Mouse (Mus musculus): Measurements from ENCODE around the gene Fmo9. TPM values are rescaled to one million over a fixed set of nuclear protein-coding genes. Genes with fewer than 3 reads are reported as not detected.

The Fmo9 gene
- polyA plus RNA-seq (2015; fragmentation: Nextera tagmentation; extraction: Ambion mirVana): not detected in 2 replicates

GRCm38 (mm10) chr1:166681745-166682144, at the start of gene Fmo9:
Gene Fmo9, minus strand, starts transcription at chr1:166681845.
- no peak within 1 kb of the TSS for H3K9ac ChIP-seq
- no peak for ATAC-seq
- no peak within 1 kb of the TSS for H3K4me3 ChIP-seq (replicated peaks)
- no peaks in the 10 kb centered on the region for H3K27me3 ChIP-seq (replicated peaks)
- 86% methylated on average over 1 of the region's 1 CpGs for WGBS
- no peak within 1 kb of the TSS for H3K4me2 ChIP-seq (replicated peaks)
- no peaks in the 10 kb centered on the region for H3K9me3 ChIP-seq
- no peaks in the 10 kb centered on the region for H3K4me1 ChIP-seq (replicated peaks)
- H3K36me3 ChIP-seq: no peaks in the 10 kb centered on the region
- no peak within 1 kb of the TSS for H3K27ac ChIP-seq

- no peaks in the 10 kb centered on the region for H3K9me3 ChIP-seq
- no peaks in the 10 kb centered on the region for H3K4me1 ChIP-seq (replicated peaks)
- H3K9ac ChIP-seq: no peak overlapping the region
- no peaks in the 10 kb centered on the region for H3K36me3 ChIP-seq
- no peak overlapping the region for H3K4me2 ChIP-seq (replicated peaks)
- WGBS: 64% methylated on average over 4 of the region's 4 CpGs
- H3K4me3 ChIP-seq (replicated peaks): no peak overlapping the region
- no peaks in the 10 kb centered on the region for H3K27me3 ChIP-seq (replicated peaks)
- ATAC-seq: no peak
- no peak overlapping the region for H3K27ac ChIP-seq
Measured at GRCm38 (mm10) chr1:166730886-166731285, 49.2 kb upstream of the Fmo9 start.

- Histone ChIP-seq H3K4me1 (replicated peaks) (no peaks in the 10 kb centered on the region), H3K4me3 (replicated peaks) (no peak overlapping the region), H3K27ac (no peak overlapping the region), H3K4me2 (replicated peaks) (no peak overlapping the region), H3K36me3 (no peaks in the 10 kb centered on the region), H3K27me3 (replicated peaks) (no peaks in the 10 kb centered on the region), H3K9ac (no peak overlapping the region), H3K9me3 (no peaks in the 10 kb centered on the region)
- WGBS: 55% methylated on average over 2 of the region's 2 CpGs
- no peak for ATAC-seq
Measured at GRCm38 (mm10) chr1:166730215-166730614, 48.6 kb upstream of the Fmo9 start.

GRCm38 (mm10) chr1:166710861-166711260, 29.2 kb upstream of the Fmo9 start:
- H3K4me1 ChIP-seq (replicated peaks): no peaks in the 10 kb centered on the region
- no peaks in the 10 kb centered on the region for H3K9me3 ChIP-seq
- no peaks in the 10 kb centered on the region for H3K36me3 ChIP-seq
- no peak overlapping the region for H3K4me2 ChIP-seq (replicated peaks)
- WGBS: 92% methylated on average over 7 of the region's 7 CpGs
- no peaks in the 10 kb centered on the region for H3K27me3 ChIP-seq (replicated peaks)
- H3K27ac ChIP-seq: no peak overlapping the region
- H3K9ac ChIP-seq: no peak overlapping the region
- no peak for ATAC-seq
- H3K4me3 ChIP-seq (replicated peaks): no peak overlapping the region

- H3K9ac ChIP-seq: no peak overlapping the region
- no peak overlapping the region for H3K27ac ChIP-seq
- H3K4me3 ChIP-seq (replicated peaks): no peak overlapping the region
- no peaks in the 10 kb centered on the region for H3K9me3 ChIP-seq
- H3K36me3 ChIP-seq: no peaks in the 10 kb centered on the region
- no peak for ATAC-seq
- no peaks in the 10 kb centered on the region for H3K4me1 ChIP-seq (replicated peaks)
- WGBS: 59% methylated on average over 10 of the region's 10 CpGs
- H3K27me3 ChIP-seq (replicated peaks): no peaks in the 10 kb centered on the region
- H3K4me2 ChIP-seq (replicated peaks): no peak overlapping the region
Measured at GRCm38 (mm10) chr1:166702270-166702912, 20.7 kb upstream of the Fmo9 start.

- Histone ChIP-seq H3K27ac (no peak overlapping the region), H3K4me3 (replicated peaks) (no peak overlapping the region), H3K4me2 (replicated peaks) (no peak overlapping the region), H3K4me1 (replicated peaks) (no peaks in the 10 kb centered on the region), H3K27me3 (replicated peaks) (no peaks in the 10 kb centered on the region), H3K36me3 (no peaks in the 10 kb centered on the region), H3K9ac (no peak overlapping the region), H3K9me3 (no peaks in the 10 kb centered on the region)
- WGBS: 86% methylated on average over 5 of the region's 5 CpGs
- ATAC-seq: no peak
Measured at GRCm38 (mm10) chr1:166669264-166669663, 12.4 kb downstream of the Fmo9 start.

- no peaks in the 10 kb centered on the region for H3K9me3 ChIP-seq
- H3K9ac ChIP-seq: no peak overlapping the region
- no peak overlapping the region for H3K4me2 ChIP-seq (replicated peaks)
- no peak overlapping the region for H3K27ac ChIP-seq
- no peaks in the 10 kb centered on the region for H3K4me1 ChIP-seq (replicated peaks)
- H3K27me3 ChIP-seq (replicated peaks): no peaks in the 10 kb centered on the region
- ATAC-seq: no peak
- H3K36me3 ChIP-seq: no peaks in the 10 kb centered on the region
- no peak overlapping the region for H3K4me3 ChIP-seq (replicated peaks)
- WGBS: 80% methylated on average over 8 of the region's 8 CpGs
Measured at GRCm38 (mm10) chr1:166660800-166661199, 20.8 kb downstream of the Fmo9 start.

GRCm38 (mm10) chr1:166647593-166647992, 34.1 kb downstream of the Fmo9 start, which contains the start of gene Gm4847:
Gene Gm4847, minus strand, starts transcription at chr1:166647693.
- Histone ChIP-seq H3K27me3 (replicated peaks) (no peaks in the 10 kb centered on the region), H3K9ac (no peak within 1 kb of the TSS), H3K27ac (no peak within 1 kb of the TSS), H3K36me3 (no peaks in the 10 kb centered on the region), H3K4me3 (replicated peaks) (no peak within 1 kb of the TSS), H3K4me1 (replicated peaks) (no peaks in the 10 kb centered on the region), H3K4me2 (replicated peaks) (no peak within 1 kb of the TSS), H3K9me3 (no peaks in the 10 kb centered on the region)
- no peak for ATAC-seq
- WGBS: 91% methylated on average over 2 of the region's 2 CpGs

Other genes starting within 250 kb of the Fmo9 start
- not detected in 2 replicates for gene Gm4846, start 184.3 kb downstream of the Fmo9 start, polyA plus RNA-seq (2015; fragmentation: Nextera tagmentation; extraction: Ambion mirVana)
- gene Gm4847, start 34.2 kb downstream of the Fmo9 start, polyA plus RNA-seq (2015; fragmentation: Nextera tagmentation; extraction: Ambion mirVana): not detected in 2 replicates